Mouse (Mus musculus): ENCODE results near the gene Gm10972.

GRCm38 (mm10) chr3:94613258-94613878 is 29.5 kb upstream of the Gm10972 start:
- TF ChIP-seq CTCF (IDR thresholded peaks at IDR 0.05; ENCODE audit: borderline replicate concordance, insufficient read depth, low read length) (no peak), POLR2A (IDR thresholded peaks at IDR 0.05; ENCODE audit: low read depth, low read length) (no peak)

All from embryonic fibroblast, embryonic 13.5 days (primary cell).